Mouse (Mus musculus): ENCODE results near the gene 4930505A04Rik.

GRCm38 (mm10) chr11:30471187-30471586, 440 bp downstream of the 4930505A04Rik start:
- TF ChIP-seq TCF3 (IDR thresholded peaks at IDR 0.05; ENCODE audit: insufficient read length, low read depth) = no peak
- TF ChIP-seq TCF12 (IDR thresholded peaks at IDR 0.05; ENCODE audit: insufficient read depth, poor library complexity, severe bottlenecking) = no peak
- TF ChIP-seq POLR2A (IDR thresholded peaks at IDR 0.05; ENCODE audit: insufficient read length, low read depth) = no peak
- TF ChIP-seq POLR2AphosphoS2 (IDR thresholded peaks at IDR 0.05; ENCODE audit: insufficient read length, low read depth) = no peak
- TF ChIP-seq MYOG (IDR thresholded peaks at IDR 0.05; ENCODE audit: control insufficient read depth in 1 of 3, insufficient read depth in 1 of 3, insufficient read length in 2 of 3, low read depth in 2 of 3) = no peak

Measured in myocyte (in vitro differentiated cells).